Mouse (Mus musculus): ENCODE results near the gene Dmxl2.

Dmxl2 gene

DNA sequence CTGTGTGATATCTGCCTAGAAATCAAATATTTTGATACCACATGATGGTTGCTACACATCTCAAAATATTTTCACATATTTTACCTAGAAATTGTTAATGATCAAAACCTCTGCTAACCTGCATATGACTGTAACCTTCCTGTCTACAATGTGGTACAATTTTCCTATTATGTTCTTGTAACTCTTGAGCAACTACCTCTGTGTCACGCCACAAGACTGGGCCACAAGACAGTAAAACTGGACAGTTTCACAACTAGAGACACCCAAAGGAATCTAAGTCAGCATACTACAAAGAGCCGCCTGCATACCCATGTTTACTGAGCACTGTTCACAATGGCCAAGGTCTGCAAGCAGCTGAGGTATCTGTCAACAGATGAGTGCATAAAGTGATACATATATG is 32.1 kb downstream of the Dmxl2 start:
- no peak for TF ChIP-seq CTCF (conservative IDR thresholded peaks at IDR 0.05; ENCODE audit: low read length)
- no peak for TF ChIP-seq NANOG (IDR thresholded peaks at IDR 0.05; ENCODE audit: borderline replicate concordance, low read length)
- TF ChIP-seq POU5F1 (IDR thresholded peaks at IDR 0.05; ENCODE audit: borderline replicate concordance, low read length): no peak
- H3K9me3 ChIP-seq (ENCODE audit: low read length): no peaks in the 10 kb centered on the region
- no peaks in the 10 kb centered on the region for H3K4me1 ChIP-seq (replicated peaks; ENCODE audit: low read depth, low read length)
- no peak overlapping the region for H3K4me3 ChIP-seq (replicated peaks; ENCODE audit: low read length)
- peaks cover 3% of the 10 kb centered on the region; the same call in 1 of the 2 replicates for H3K36me3 ChIP-seq (ENCODE audit: insufficient read depth, low read length)
- H3K27me3 ChIP-seq (ENCODE audit: insufficient read depth, low read length): no peaks in the 10 kb centered on the region

DNA sequence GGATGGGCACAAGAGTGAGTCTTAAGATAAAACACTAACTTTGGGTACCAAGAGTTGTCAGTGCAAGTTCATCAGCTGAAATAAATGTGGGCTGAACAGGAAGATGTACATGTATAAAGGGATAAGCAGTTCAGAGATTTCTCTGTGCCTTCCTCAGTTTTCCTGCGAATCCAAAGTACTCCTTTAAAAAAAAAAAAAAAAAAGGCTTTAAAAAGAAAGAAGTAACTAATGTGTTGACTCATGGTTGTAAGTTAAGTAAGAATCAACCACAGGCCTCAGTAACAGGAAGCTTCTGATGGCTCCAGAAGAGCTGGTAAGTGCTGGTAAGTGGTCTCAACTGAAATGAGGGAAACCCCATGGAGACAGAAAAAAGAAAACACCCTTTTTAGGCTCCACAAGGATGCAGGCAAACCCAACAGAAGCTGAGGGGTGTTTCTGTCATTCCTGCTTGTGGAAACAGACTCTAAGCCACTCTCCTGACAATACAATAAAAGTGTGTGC is 33.9 kb downstream of the Dmxl2 start:
- H3K4me1 ChIP-seq (replicated peaks; ENCODE audit: low read depth, low read length): no peaks in the 10 kb centered on the region
- no peak for TF ChIP-seq POU5F1 (IDR thresholded peaks at IDR 0.05; ENCODE audit: borderline replicate concordance, low read length)
- TF ChIP-seq NANOG (IDR thresholded peaks at IDR 0.05; ENCODE audit: borderline replicate concordance, low read length): no peak
- no peak for TF ChIP-seq CTCF (conservative IDR thresholded peaks at IDR 0.05; ENCODE audit: low read length)
- H3K36me3 ChIP-seq (ENCODE audit: insufficient read depth, low read length): peaks cover 3% of the 10 kb centered on the region; the same call in 1 of the 2 replicates
- no peaks in the 10 kb centered on the region for H3K9me3 ChIP-seq (ENCODE audit: low read length)
- no peaks in the 10 kb centered on the region for H3K27me3 ChIP-seq (ENCODE audit: insufficient read depth, low read length)
- no peak overlapping the region for H3K4me3 ChIP-seq (replicated peaks; ENCODE audit: low read length)

DNA sequence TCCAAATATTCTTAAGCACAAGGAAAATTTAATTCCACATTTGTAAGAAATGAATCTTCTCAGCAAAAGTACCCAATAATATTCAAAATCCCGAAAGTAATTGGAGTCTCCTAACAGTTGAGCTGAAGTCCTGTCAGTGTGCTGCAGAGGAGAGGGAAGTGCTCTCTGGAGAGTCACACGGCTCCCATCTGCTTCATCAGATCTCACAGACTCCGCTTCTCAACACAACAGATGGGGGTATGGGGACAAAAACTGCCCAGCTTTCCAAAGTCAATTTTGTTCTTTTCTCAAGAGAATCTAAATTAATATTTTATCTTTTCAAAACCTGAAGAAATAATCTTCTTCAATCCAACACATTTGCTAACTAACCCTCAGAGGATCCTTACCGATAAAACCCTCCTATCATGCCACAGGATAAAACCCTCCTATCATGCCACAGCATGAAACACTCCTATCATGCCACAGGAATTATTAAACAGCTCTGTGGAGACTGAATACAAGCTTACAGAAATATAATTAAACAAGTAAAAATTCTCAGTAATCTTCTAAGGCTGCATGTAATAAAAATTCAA is 37.9 kb downstream of the Dmxl2 start:
- TF ChIP-seq CTCF (conservative IDR thresholded peaks at IDR 0.05; ENCODE audit: low read length): no peak
- no peak for TF ChIP-seq NANOG (IDR thresholded peaks at IDR 0.05; ENCODE audit: borderline replicate concordance, low read length)
- TF ChIP-seq POU5F1 (IDR thresholded peaks at IDR 0.05; ENCODE audit: borderline replicate concordance, low read length): no peak
- no peak overlapping the region for H3K4me3 ChIP-seq (replicated peaks; ENCODE audit: low read length)
- peaks cover 7% of the 10 kb centered on the region for H3K36me3 ChIP-seq (ENCODE audit: insufficient read depth, low read length)
- no peaks in the 10 kb centered on the region for H3K27me3 ChIP-seq (ENCODE audit: insufficient read depth, low read length)
- no peaks in the 10 kb centered on the region for H3K9me3 ChIP-seq (ENCODE audit: low read length)
- no peaks in the 10 kb centered on the region for H3K4me1 ChIP-seq (replicated peaks; ENCODE audit: low read depth, low read length)

DNA sequence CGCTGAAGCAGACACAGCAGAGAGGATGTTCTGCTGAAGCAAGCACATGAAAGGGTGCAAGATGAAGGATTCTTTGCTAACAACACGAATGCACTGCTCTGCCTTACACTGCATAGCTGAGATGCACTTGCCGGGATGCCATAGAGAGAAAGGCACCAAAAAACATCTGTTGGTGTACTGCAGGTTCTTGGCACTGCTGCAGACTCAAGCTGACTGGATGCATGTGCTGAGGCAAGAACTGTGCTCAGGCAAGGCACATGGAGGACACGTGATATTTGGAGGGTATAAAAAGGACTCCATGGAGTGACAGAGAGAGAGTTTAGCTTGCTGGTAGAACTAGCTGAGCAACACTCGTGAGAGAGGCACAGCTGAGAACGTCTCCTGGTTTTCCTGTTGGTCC is 62.4 kb downstream of the Dmxl2 start:
- TF ChIP-seq POU5F1 (IDR thresholded peaks at IDR 0.05; ENCODE audit: borderline replicate concordance, low read length): no peak
- no peak for TF ChIP-seq NANOG (IDR thresholded peaks at IDR 0.05; ENCODE audit: borderline replicate concordance, low read length)
- TF ChIP-seq CTCF (conservative IDR thresholded peaks at IDR 0.05; ENCODE audit: low read length): no peak
- Histone ChIP-seq H3K4me1 (replicated peaks; ENCODE audit: low read depth, low read length) (no peaks in the 10 kb centered on the region), H3K9me3 (ENCODE audit: low read length) (0 out of 2 replicates have a peak, but pooled peaks cover 3% of the 10 kb centered on the region), H3K36me3 (ENCODE audit: insufficient read depth, low read length) (no peaks in the 10 kb centered on the region), H3K4me3 (replicated peaks; ENCODE audit: low read length) (no peak overlapping the region), H3K27me3 (ENCODE audit: insufficient read depth, low read length) (no peaks in the 10 kb centered on the region)

DNA sequence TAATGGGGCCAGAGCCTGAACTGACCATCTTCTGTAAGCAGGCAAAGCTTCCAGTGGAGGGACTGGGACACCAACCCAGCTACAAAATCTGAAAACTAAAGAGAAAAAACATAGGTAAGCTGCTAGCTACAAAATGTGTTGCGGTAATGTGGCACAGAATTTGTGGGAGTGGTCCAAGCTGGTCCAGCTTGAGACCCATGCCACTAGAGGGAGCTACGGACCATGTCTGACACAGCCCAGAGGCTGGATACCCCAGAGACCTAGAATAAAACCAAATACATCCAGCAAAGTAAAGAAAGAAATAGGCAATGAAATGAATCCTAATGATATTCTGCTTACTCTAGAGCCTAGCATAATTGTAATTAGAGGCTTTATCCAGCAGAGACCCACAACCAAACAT is 63.2 kb downstream of the Dmxl2 start:
- H3K4me3 ChIP-seq (replicated peaks; ENCODE audit: low read length): no peak overlapping the region
- no peaks in the 10 kb centered on the region for H3K36me3 ChIP-seq (ENCODE audit: insufficient read depth, low read length)
- TF ChIP-seq POU5F1 (IDR thresholded peaks at IDR 0.05; ENCODE audit: borderline replicate concordance, low read length) (no peak), NANOG (IDR thresholded peaks at IDR 0.05; ENCODE audit: borderline replicate concordance, low read length) (no peak), CTCF (conservative IDR thresholded peaks at IDR 0.05; ENCODE audit: low read length) (peak; percentile 67)
- H3K9me3 ChIP-seq (ENCODE audit: low read length): 0 out of 2 replicates have a peak, but pooled peaks cover 3% of the 10 kb centered on the region
- H3K4me1 ChIP-seq (replicated peaks; ENCODE audit: low read depth, low read length): no peaks in the 10 kb centered on the region
- no peaks in the 10 kb centered on the region for H3K27me3 ChIP-seq (ENCODE audit: insufficient read depth, low read length)

DNA sequence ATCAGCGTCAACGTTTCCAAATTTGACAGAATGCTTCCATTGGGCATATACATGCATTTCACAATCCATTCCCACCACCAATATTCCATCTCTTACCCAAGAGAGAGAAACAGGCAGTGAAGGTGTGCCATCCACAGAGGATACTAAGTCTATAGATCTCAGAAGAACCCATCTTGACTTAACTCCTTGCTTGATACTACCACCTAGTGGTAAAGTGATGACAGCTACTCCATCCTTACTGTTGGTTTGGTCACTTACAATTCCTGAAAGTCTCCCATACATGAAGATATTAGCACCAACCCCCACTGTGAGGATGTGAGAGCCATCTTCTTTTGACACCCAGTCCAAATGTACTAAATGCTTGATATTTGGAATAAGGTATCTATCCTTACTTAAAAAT is 85.2 kb downstream of the Dmxl2 start:
- no peak overlapping the region for H3K4me3 ChIP-seq (replicated peaks; ENCODE audit: low read length)
- no peaks in the 10 kb centered on the region for H3K4me1 ChIP-seq (replicated peaks; ENCODE audit: low read depth, low read length)
- H3K36me3 ChIP-seq (ENCODE audit: insufficient read depth, low read length): no peaks in the 10 kb centered on the region
- no peaks in the 10 kb centered on the region for H3K27me3 ChIP-seq (ENCODE audit: insufficient read depth, low read length)
- H3K9me3 ChIP-seq (ENCODE audit: low read length): no peaks in the 10 kb centered on the region
- TF ChIP-seq CTCF (conservative IDR thresholded peaks at IDR 0.05; ENCODE audit: low read length) (peak; percentile 47), POU5F1 (IDR thresholded peaks at IDR 0.05; ENCODE audit: borderline replicate concordance, low read length) (no peak)

DNA sequence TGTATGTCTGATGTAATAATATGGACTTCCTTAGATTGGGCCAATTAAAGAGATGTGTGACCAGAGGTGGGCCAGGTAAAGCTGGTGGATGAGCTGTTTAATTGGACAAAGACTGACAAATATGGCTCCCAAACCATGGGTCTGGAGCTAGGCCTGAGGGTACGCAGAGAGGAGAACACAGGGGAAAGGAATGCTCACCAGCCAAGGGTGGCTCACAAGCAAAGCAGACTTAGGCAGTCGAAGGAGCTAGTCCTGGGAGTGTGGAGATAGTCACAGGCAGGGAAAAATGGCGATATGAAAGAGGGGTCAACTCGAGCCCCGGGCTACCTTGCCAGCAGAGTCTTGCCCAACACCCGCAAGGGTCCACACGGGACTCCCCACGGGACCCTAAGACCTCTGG is 144.7 kb downstream of the Dmxl2 start:
- Histone ChIP-seq H3K36me3 (ENCODE audit: insufficient read depth, low read length) (no peaks in the 10 kb centered on the region), H3K9me3 (ENCODE audit: low read length) (no peaks in the 10 kb centered on the region), H3K4me1 (replicated peaks; ENCODE audit: low read depth, low read length) (no peaks in the 10 kb centered on the region; the same call in 1 of the 2 replicates), H3K27me3 (ENCODE audit: insufficient read depth, low read length) (no peaks in the 10 kb centered on the region; the same call in 1 of the 2 replicates), H3K4me3 (replicated peaks; ENCODE audit: low read length) (peak overlapping the region; percentile 48)
- TF ChIP-seq POU5F1 (IDR thresholded peaks at IDR 0.05; ENCODE audit: borderline replicate concordance, low read length) (no peak), CTCF (conservative IDR thresholded peaks at IDR 0.05; ENCODE audit: low read length) (no peak), NANOG (IDR thresholded peaks at IDR 0.05; ENCODE audit: borderline replicate concordance, low read length) (no peak)

DNA sequence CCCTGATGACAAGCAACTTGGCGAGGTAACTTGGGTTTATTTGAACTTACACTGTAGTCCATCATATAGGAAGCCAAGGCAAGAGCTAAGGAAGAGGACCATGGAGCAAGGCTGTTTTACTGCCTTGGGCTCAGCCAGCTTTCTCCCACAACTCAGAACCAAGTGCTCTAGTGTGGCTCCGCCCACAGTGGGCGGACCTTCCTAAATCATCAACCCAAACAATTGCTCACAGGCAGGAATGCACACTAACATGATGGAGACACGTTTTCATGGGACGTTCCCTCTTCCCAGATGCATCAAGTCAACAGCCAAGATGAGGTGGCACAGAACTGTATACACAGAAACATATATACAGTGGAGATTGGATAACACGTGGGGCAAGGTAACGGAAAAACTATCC is 159.4 kb downstream of the Dmxl2 start:
- Histone ChIP-seq H3K4me1 (replicated peaks; ENCODE audit: low read depth, low read length) (no peaks in the 10 kb centered on the region), H3K9me3 (ENCODE audit: low read length) (no peaks in the 10 kb centered on the region), H3K4me3 (replicated peaks; ENCODE audit: low read length) (no peak overlapping the region), H3K27me3 (ENCODE audit: insufficient read depth, low read length) (no peaks in the 10 kb centered on the region), H3K36me3 (ENCODE audit: insufficient read depth, low read length) (no peaks in the 10 kb centered on the region)
- TF ChIP-seq NANOG (IDR thresholded peaks at IDR 0.05; ENCODE audit: borderline replicate concordance, low read length): no peak
- TF ChIP-seq CTCF (conservative IDR thresholded peaks at IDR 0.05; ENCODE audit: low read length): no peak
- no peak for TF ChIP-seq POU5F1 (IDR thresholded peaks at IDR 0.05; ENCODE audit: borderline replicate concordance, low read length)

All from E14TG2a.4 (cell line).